Mouse (Mus musculus): Measurements from ENCODE around the gene Nup153. TPM values are rescaled to one million over a fixed set of nuclear protein-coding genes. Genes with fewer than 3 reads are reported as not detected.

The Nup153 gene
- polyA plus RNA-seq, 1 experiment from 2014 or later: 38.0 TPM

DNA sequence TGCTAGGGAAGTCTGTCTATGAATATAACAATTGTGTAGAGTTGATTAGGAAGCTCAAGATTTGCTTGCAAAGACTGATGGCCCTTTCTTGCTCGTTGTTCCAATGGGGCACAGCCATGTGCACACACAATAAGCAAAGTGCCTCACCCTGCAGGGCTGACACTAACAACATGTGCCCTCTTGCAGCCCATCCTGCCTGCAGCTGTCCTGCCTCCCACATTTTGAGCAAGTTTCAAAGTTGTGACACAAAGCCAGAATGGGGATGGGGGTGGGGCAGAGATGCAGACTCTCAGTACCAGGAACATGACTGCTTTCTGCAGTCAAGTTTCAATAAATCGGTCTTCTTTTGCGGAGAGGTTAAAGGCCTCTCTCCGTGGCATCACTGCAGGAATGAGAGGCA is 74.1 kb downstream of the Nup153 start:
- no peaks in the 10 kb centered on the region for H3K4me1 ChIP-seq (ENCODE audit: control insufficient read depth, insufficient read depth, low read length)
- 60% methylated on average over 4 of the region's 4 CpGs for WGBS
- H3K27ac ChIP-seq (ENCODE audit: low read length): no peak overlapping the region
- no peak overlapping the region for H3K9ac ChIP-seq (replicated peaks; ENCODE audit: low read depth, low read length)
- H3K9me3 ChIP-seq (ENCODE audit: control insufficient read depth, low read depth, low read length): no peaks in the 10 kb centered on the region
- H3K36me3 ChIP-seq (ENCODE audit: control insufficient read depth, insufficient read depth, low read length): no peaks in the 10 kb centered on the region
- no peak overlapping the region for H3K4me2 ChIP-seq (replicated peaks; ENCODE audit: low read depth, low read length)
- no peak overlapping the region for H3K4me3 ChIP-seq (ENCODE audit: low read depth, low read length)
- no peak for ATAC-seq (ENCODE audit: insufficient number of reproducible peaks, insufficient read depth, low FRiP score, low read depth)
- no peaks in the 10 kb centered on the region for H3K27me3 ChIP-seq (ENCODE audit: control insufficient read depth, insufficient read depth, low read length)

DNA sequence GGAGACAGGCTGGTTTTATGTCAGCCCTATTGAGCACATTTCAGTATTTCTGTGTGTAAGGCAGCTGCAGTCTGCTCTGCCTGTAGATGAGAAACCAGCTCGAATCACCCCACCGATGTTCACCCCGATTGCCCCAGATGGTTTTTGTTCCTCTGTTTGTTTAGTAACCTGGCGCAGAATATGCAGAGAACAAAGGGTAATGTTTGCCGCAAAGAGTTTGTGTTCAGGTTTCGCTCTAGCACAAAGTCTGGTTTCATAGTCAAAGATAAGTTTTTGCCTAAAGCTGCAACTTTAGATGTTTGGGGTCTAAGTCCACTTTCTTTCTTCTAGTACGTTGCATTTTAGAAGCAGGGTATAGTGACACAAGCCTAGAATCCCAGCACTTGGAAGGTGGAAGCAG is 75.1 kb downstream of the Nup153 start:
- H3K27ac ChIP-seq (ENCODE audit: low read length): no peak overlapping the region
- ATAC-seq (ENCODE audit: insufficient number of reproducible peaks, insufficient read depth, low FRiP score, low read depth): no peak
- no peaks in the 10 kb centered on the region for H3K4me1 ChIP-seq (ENCODE audit: control insufficient read depth, insufficient read depth, low read length)
- H3K9ac ChIP-seq (replicated peaks; ENCODE audit: low read depth, low read length): no peak overlapping the region
- no peak overlapping the region for H3K4me2 ChIP-seq (replicated peaks; ENCODE audit: low read depth, low read length)
- no peaks in the 10 kb centered on the region for H3K9me3 ChIP-seq (ENCODE audit: control insufficient read depth, low read depth, low read length)
- H3K27me3 ChIP-seq (ENCODE audit: control insufficient read depth, insufficient read depth, low read length): no peaks in the 10 kb centered on the region
- WGBS: 66% methylated on average over 7 of the region's 7 CpGs
- H3K36me3 ChIP-seq (ENCODE audit: control insufficient read depth, insufficient read depth, low read length): no peaks in the 10 kb centered on the region
- no peak overlapping the region for H3K4me3 ChIP-seq (ENCODE audit: low read depth, low read length)

DNA sequence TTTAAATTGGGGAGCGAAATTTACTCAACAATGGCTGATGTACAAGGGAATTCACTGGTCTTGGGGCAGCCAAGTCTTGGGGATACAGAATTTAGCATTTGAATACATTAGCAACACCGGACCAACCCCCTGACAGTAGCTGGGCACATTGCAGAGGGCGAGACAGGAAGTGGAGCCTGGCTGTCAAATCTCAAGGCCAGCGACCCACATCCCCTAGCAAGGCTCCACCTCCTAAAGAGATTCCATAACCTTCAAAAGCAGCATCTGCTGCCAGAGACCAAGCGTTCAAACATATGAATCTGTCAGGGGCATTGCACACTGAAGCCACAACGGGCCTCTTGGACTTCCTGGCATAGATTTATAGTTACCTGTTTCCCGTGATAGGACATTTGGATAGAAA is 75.9 kb downstream of the Nup153 start:
- ATAC-seq (ENCODE audit: insufficient number of reproducible peaks, insufficient read depth, low FRiP score, low read depth): no peak
- no peaks in the 10 kb centered on the region for H3K27me3 ChIP-seq (ENCODE audit: control insufficient read depth, insufficient read depth, low read length)
- H3K27ac ChIP-seq (ENCODE audit: low read length): no peak overlapping the region
- no peaks in the 10 kb centered on the region for H3K4me1 ChIP-seq (ENCODE audit: control insufficient read depth, insufficient read depth, low read length)
- H3K9ac ChIP-seq (replicated peaks; ENCODE audit: low read depth, low read length): no peak overlapping the region
- H3K4me3 ChIP-seq (ENCODE audit: low read depth, low read length): no peak overlapping the region
- no peaks in the 10 kb centered on the region for H3K36me3 ChIP-seq (ENCODE audit: control insufficient read depth, insufficient read depth, low read length)
- H3K9me3 ChIP-seq (ENCODE audit: control insufficient read depth, low read depth, low read length): no peaks in the 10 kb centered on the region
- no peak overlapping the region for H3K4me2 ChIP-seq (replicated peaks; ENCODE audit: low read depth, low read length)
- 89% methylated on average over 7 of the region's 7 CpGs for WGBS

DNA sequence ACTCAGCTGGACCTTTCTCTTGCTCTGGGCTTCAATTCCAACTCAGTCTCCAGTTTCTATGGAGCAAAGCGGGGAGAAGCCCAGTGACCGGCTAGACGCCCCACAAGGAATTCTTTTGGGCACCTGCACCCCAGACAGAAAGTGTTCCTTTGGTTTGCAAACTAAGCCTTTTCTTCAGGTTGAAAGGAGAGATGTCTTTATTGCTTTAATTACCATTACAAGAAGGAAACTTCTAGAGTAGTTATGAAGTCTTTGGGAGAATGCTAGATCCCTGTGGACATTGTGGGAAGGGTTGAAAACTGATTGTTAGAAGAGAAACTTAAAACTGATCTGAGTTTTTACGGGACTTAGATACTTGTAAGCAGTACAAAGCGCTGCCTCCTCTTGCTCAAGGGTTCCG is 82.3 kb downstream of the Nup153 start:
- no peak overlapping the region for H3K27ac ChIP-seq (ENCODE audit: low read length)
- H3K9me3 ChIP-seq (ENCODE audit: control insufficient read depth, low read depth, low read length): peaks cover 3% of the 10 kb centered on the region; the same call in 1 of the 2 replicates
- H3K4me1 ChIP-seq (ENCODE audit: control insufficient read depth, insufficient read depth, low read length): no peaks in the 10 kb centered on the region
- H3K27me3 ChIP-seq (ENCODE audit: control insufficient read depth, insufficient read depth, low read length): no peaks in the 10 kb centered on the region
- H3K36me3 ChIP-seq (ENCODE audit: control insufficient read depth, insufficient read depth, low read length): no peaks in the 10 kb centered on the region
- WGBS: 84% methylated on average over 6 of the region's 6 CpGs
- H3K4me2 ChIP-seq (replicated peaks; ENCODE audit: low read depth, low read length): no peak overlapping the region
- no peak overlapping the region for H3K4me3 ChIP-seq (ENCODE audit: low read depth, low read length)
- ATAC-seq (ENCODE audit: insufficient number of reproducible peaks, insufficient read depth, low FRiP score, low read depth): no peak
- no peak overlapping the region for H3K9ac ChIP-seq (replicated peaks; ENCODE audit: low read depth, low read length)

DNA sequence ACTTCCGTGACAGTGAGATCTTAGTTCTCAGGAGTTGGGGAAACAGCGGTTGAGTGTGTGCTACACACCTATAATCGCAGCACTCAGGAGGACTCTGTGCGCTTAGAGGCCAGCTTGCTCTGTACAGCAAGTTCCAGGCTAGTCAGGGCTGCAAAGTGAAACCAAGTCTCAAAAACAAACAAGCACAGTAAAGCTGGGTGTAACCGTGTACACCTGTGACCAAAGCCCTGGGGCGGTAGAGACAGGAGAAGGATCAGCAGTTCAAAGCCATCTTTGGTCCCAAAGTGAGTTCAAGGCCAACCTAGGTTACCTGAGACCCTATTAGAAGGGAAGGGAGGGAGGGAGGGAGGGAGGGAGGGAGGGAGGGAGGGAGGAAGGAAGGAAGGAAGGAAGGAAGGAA is 83.6 kb downstream of the Nup153 start:
- Histone ChIP-seq H3K4me3 (ENCODE audit: low read depth, low read length) (no peak overlapping the region), H3K9me3 (ENCODE audit: control insufficient read depth, low read depth, low read length) (peaks cover 3% of the 10 kb centered on the region; the same call in 1 of the 2 replicates), H3K27ac (ENCODE audit: low read length) (no peak overlapping the region), H3K9ac (replicated peaks; ENCODE audit: low read depth, low read length) (no peak overlapping the region), H3K27me3 (ENCODE audit: control insufficient read depth, insufficient read depth, low read length) (no peaks in the 10 kb centered on the region), H3K36me3 (ENCODE audit: control insufficient read depth, insufficient read depth, low read length) (no peaks in the 10 kb centered on the region), H3K4me2 (replicated peaks; ENCODE audit: low read depth, low read length) (no peak overlapping the region), H3K4me1 (ENCODE audit: control insufficient read depth, insufficient read depth, low read length) (no peaks in the 10 kb centered on the region)
- ATAC-seq (ENCODE audit: insufficient number of reproducible peaks, insufficient read depth, low FRiP score, low read depth): no peak
- 90% methylated on average over 6 of the region's 6 CpGs for WGBS

DNA sequence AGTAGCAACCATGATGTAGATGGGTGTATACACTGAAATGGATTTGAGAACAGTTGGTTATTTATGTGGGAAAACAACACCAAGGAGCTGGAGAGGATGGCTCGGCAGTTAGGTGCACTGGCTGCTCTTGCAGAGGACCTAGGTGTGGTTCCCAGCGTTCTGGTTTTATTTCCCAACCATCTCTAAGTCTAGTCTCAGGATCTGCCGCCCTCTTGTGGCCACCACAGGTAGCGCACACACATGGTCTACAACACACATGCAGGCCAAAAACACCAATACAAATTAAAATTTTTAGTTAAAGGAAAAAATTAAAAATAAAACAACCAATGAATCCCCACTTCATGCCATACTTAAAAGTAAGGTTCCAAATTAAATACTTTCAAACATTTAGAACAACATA is 85.4 kb downstream of the Nup153 start:
- H3K4me2 ChIP-seq (replicated peaks; ENCODE audit: low read depth, low read length): no peak overlapping the region
- no peaks in the 10 kb centered on the region for H3K4me1 ChIP-seq (ENCODE audit: control insufficient read depth, insufficient read depth, low read length)
- no peaks in the 10 kb centered on the region for H3K36me3 ChIP-seq (ENCODE audit: control insufficient read depth, insufficient read depth, low read length)
- ATAC-seq (ENCODE audit: insufficient number of reproducible peaks, insufficient read depth, low FRiP score, low read depth): no peak
- H3K4me3 ChIP-seq (ENCODE audit: low read depth, low read length): no peak overlapping the region
- H3K9me3 ChIP-seq (ENCODE audit: control insufficient read depth, low read depth, low read length): peaks cover 3% of the 10 kb centered on the region; the same call in 1 of the 2 replicates
- no peak overlapping the region for H3K9ac ChIP-seq (replicated peaks; ENCODE audit: low read depth, low read length)
- 84% methylated on average over 4 of the region's 4 CpGs for WGBS
- no peaks in the 10 kb centered on the region for H3K27me3 ChIP-seq (ENCODE audit: control insufficient read depth, insufficient read depth, low read length)
- no peak overlapping the region for H3K27ac ChIP-seq (ENCODE audit: low read length)

DNA sequence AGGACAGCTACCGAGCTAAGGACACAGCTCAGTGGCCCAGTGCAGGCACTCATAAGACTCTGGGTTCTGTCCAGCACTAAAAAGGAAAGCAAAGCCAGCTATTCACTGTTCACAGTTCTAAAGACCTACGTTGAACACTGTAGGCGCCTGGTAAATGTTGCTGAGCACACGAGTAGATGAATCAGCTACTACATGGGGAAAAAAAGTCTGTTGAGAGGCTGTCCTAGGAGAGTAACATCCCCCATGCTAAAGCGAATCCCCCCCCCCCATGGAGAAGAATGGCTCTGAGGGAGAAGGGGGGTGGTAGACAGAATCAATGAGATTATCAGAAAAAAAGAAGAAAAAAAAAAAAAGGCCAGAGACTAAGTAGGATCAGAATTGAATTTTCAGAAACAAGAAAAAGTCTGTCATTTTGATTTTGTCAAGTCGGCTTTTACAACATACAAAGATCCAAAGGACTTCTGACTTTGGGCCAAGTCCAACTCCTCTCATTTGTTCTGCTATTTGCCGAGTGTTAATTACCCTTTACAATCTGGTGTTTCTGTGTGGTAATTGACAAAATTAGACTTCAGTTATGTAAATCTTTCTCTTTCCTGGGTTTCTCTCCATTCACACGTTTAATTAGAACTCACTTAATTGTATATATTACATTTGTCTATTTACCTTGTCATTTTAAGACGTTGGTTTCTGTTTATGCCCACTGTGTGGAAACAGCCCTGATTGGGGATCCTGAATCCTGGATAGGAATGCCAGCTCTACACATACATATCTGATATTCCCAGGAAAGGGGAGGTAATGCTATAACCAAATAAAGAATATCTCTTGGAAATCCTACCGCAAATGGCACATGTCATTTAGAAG is 86.9 kb downstream of the Nup153 start:
- no peak overlapping the region for H3K9ac ChIP-seq (replicated peaks; ENCODE audit: low read depth, low read length)
- no peak overlapping the region for H3K4me3 ChIP-seq (ENCODE audit: low read depth, low read length)
- no peaks in the 10 kb centered on the region for H3K27me3 ChIP-seq (ENCODE audit: control insufficient read depth, insufficient read depth, low read length)
- H3K36me3 ChIP-seq (ENCODE audit: control insufficient read depth, insufficient read depth, low read length): no peaks in the 10 kb centered on the region
- no peak for ATAC-seq (ENCODE audit: insufficient number of reproducible peaks, insufficient read depth, low FRiP score, low read depth)
- no peaks in the 10 kb centered on the region for H3K4me1 ChIP-seq (ENCODE audit: control insufficient read depth, insufficient read depth, low read length)
- WGBS: 88% methylated on average over 10 of the region's 10 CpGs
- H3K4me2 ChIP-seq (replicated peaks; ENCODE audit: low read depth, low read length): no peak overlapping the region
- peaks cover 3% of the 10 kb centered on the region; the same call in 1 of the 2 replicates for H3K9me3 ChIP-seq (ENCODE audit: control insufficient read depth, low read depth, low read length)
- H3K27ac ChIP-seq (ENCODE audit: low read length): no peak overlapping the region

DNA sequence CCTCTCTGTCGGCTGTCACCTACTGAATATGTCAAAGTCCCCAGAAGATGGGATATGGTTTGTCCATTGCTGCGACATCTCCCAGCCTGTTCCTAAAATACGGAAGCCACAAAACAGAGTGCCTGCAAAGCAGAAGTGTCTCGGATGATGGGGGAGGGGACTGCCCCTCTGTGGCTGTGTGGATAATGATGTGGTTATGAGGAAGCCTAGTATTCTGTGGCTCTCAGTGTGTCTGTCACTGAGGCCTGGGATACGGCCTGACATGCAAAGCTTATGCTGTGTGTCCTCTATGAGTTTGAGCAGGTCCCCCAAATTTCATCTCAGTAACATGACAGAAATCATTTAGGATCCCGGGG is 93.6 kb downstream of the Nup153 start:
- ATAC-seq (ENCODE audit: insufficient number of reproducible peaks, insufficient read depth, low FRiP score, low read depth): no peak
- no peak overlapping the region for H3K27ac ChIP-seq (ENCODE audit: low read length)
- H3K27me3 ChIP-seq (ENCODE audit: control insufficient read depth, insufficient read depth, low read length): no peaks in the 10 kb centered on the region
- no peak overlapping the region for H3K4me2 ChIP-seq (replicated peaks; ENCODE audit: low read depth, low read length)
- no peak overlapping the region for H3K9ac ChIP-seq (replicated peaks; ENCODE audit: low read depth, low read length)
- no peak overlapping the region for H3K4me3 ChIP-seq (ENCODE audit: low read depth, low read length)
- no peaks in the 10 kb centered on the region for H3K9me3 ChIP-seq (ENCODE audit: control insufficient read depth, low read depth, low read length)
- no peaks in the 10 kb centered on the region for H3K4me1 ChIP-seq (ENCODE audit: control insufficient read depth, insufficient read depth, low read length)
- H3K36me3 ChIP-seq (ENCODE audit: control insufficient read depth, insufficient read depth, low read length): no peaks in the 10 kb centered on the region
- 51% methylated on average over 6 of the region's 6 CpGs for WGBS
